Mouse (Mus musculus) embryonic stem cell, embryonic (primary cell): ENCODE results near the gene 2200002D01Rik.

Experiments used
- CTCF ChIA-PET, 4 experiments: fragments of 300-600 bp in 2 of 4; fragments of 350-600 bp in 2 of 4; sonication (Branson Sonifier 250); formaldehyde crosslinking; loops; one replicate each; lab custom pipeline; 2022; ENCODE audit warnings: inconsistent platforms in 2 of 4; lab: Charles Lee
- POLR2A ChIA-PET, 4 experiments: fragments of 300-600 bp in 2 of 4; fragments of 350-600 bp in 2 of 4; sonication (Branson Sonifier 250); formaldehyde crosslinking; loops; one replicate each; lab custom pipeline; 2022; ENCODE audit warnings: antibody characterized with exemption in 4 of 4, inconsistent platforms in 1 of 4; lab: Charles Lee

2200002D01Rik gene

GRCm38 (mm10) chr7:29248261-29248841 is at the start of gene 2200002D01Rik:
Gene 2200002D01Rik, minus strand, starts transcription at chr7:29248466.
- POLR2A ChIA-PET: interaction anchor here (0.6 to 4.0 kb wide), 56 partner anchors 9 to 293 kb away, joined by 3 to 33 read pairs (median 5); partner anchors contain the start of genes Yif1b (in 3 of the 4), Ggn (in 2 of the 4), Ppp1r14a (in 2 of the 4) and Psmd8 (in 2 of the 4)
- CTCF ChIA-PET: interaction anchor here (0.5 to 3.6 kb wide), 51 partner anchors 9 to 662 kb away, joined by 3 to 27 read pairs (median 4); partner anchors contain the start of genes Ppp1r14a (in 3 of the 4), Yif1b (in 3 of the 4) and Psmd8 (in 2 of the 4)

DNA sequence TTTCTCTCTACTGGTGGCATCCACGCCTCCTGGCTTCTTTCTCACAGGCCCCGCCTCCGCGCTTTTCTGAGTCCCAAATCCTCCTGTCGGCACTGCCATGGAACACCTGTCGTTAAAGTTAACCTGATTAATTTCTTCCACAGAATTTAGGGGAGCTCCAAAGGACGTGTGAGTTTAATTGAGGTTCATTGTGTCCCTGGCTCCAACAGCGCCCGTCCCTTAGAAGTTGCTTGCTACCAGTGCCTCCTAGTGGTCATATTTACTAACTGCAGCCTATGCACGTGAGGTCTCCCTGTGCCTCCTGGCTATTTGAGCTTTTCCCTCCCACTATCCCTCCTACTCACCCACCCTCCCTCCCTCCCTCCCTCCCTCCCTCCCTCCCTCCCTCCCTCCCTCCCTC is 48.7 kb upstream of the 2200002D01Rik start:
- CTCF ChIA-PET: interaction anchor here (0.5 to 2.2 kb wide), 55 partner anchors 8 to 902 kb away, joined by 3 to 17 read pairs (median 4); partner anchors contain the start of genes 2200002D01Rik (in 2 of the 4), Psmd8 (in 2 of the 4), Fam98c (in 1 of the 4) and Ppp1r14a (in 1 of the 4)
- POLR2A ChIA-PET: interaction anchor here in 3 of 4 experiments (0.6 to 2.1 kb wide), 24 partner anchors 9 to 295 kb away, joined by 3 to 8 read pairs (median 3); partner anchors contain the start of genes Psmd8 (in 2 of the 3), 2200002D01Rik (in 1 of the 3), Fam98c (in 1 of the 3) and Ryr1 (in 1 of the 3)

DNA sequence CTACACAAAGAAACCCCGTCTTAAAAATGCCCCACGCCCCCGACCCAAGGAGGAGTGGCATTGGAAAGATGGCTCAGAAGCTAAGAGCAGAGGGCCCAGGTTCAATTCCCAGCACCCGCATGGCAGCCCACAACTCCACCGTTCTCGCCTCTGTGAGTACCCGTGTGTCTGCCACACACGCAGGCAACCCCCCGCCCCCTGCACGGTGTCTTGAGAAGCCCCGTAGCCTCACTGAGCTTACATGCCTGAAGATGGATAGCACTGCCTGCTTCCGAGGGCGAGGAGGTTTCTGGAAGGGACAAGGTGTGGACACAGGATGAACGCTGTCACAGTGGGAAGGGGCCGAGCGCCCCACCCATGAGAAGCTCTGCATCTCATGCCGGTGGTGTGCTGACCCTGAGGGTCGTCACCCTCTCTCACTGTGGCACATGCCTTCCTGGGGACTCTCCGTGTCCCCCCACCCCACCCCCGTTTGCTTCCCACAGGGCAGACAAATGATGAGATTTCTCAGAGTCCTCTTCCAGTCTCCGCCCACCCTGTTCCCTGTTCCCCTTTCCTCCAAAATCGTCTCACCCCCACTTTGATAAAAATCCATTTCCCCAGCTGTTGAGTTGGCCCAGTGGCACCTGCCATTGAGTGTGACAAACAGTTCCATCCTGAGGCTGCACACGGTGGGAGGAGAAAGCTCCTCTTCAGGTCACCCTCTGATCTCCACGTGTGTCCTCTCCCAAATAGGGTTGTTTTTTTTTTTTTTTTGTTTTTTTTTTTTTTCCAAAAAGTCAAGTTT is 47.8 kb upstream of the 2200002D01Rik start:
- ChIA-PET CTCF (interaction anchor here (0.5 to 2.2 kb wide), 21 partner anchors 8 to 962 kb away, joined by 3 to 17 read pairs (median 4); partner anchors contain the start of genes Ppp1r14a (in 1 of the 4), Psmd8 (in 1 of the 4) and Yif1b (in 1 of the 4)), POLR2A (interaction anchor here in 3 of 4 experiments (0.5 to 4.6 kb wide), 21 partner anchors 9 to 1323 kb away, joined by 3 to 35 read pairs (median 3); partner anchors contain the start of genes 2200002D01Rik (in 1 of the 3), Fam98c (in 1 of the 3) and Spint2 (in 1 of the 3))

DNA sequence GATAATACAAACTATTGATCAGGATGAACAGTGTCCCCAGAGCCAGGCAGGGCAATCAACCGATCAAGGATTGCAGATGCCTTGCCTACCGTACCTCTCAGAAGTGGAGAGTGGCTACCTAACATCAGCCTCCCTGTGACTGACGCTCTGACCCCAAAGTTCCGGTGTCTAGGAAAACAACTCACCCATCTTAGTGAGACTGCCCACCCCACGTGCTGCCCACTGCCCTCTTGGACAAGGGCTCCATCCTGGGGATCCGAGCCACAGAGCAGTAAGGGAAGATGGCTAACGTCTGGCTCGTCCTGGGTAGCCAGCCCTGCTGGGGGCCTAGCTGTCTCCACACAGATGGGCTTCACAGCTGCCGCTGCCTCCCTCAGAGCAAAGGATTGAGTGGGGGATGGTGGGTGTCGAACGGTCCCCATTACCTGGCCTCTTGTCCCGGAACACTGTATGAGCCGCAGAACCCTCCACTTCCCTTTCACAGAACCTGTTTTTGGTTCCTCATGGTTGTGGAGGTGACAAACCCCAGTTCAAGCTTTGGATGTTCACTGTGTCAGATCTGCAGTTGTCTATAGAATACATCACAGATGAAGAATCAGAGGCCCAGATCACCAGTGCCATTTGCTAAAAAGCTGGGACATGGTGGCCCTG is 46.0 kb upstream of the 2200002D01Rik start:
- ChIA-PET POLR2A (interaction anchor here in 3 of 4 experiments (0.6 to 4.6 kb wide), 32 partner anchors 9 to 293 kb away, joined by 3 to 35 read pairs (median 5); partner anchors contain the start of genes 2200002D01Rik (in 2 of the 3), Psmd8 (in 2 of the 3), Sipa1l3 (in 2 of the 3) and Spint2 (in 2 of the 3)), CTCF (interaction anchor here (0.6 to 2.5 kb wide), 24 partner anchors 8 to 687 kb away, joined by 3 to 15 read pairs (median 4); partner anchors contain the start of genes 2200002D01Rik (in 1 of the 4), Dpf1 (in 1 of the 4), Kcnk6 (in 1 of the 4) and Sipa1l3 (in 1 of the 4))

DNA sequence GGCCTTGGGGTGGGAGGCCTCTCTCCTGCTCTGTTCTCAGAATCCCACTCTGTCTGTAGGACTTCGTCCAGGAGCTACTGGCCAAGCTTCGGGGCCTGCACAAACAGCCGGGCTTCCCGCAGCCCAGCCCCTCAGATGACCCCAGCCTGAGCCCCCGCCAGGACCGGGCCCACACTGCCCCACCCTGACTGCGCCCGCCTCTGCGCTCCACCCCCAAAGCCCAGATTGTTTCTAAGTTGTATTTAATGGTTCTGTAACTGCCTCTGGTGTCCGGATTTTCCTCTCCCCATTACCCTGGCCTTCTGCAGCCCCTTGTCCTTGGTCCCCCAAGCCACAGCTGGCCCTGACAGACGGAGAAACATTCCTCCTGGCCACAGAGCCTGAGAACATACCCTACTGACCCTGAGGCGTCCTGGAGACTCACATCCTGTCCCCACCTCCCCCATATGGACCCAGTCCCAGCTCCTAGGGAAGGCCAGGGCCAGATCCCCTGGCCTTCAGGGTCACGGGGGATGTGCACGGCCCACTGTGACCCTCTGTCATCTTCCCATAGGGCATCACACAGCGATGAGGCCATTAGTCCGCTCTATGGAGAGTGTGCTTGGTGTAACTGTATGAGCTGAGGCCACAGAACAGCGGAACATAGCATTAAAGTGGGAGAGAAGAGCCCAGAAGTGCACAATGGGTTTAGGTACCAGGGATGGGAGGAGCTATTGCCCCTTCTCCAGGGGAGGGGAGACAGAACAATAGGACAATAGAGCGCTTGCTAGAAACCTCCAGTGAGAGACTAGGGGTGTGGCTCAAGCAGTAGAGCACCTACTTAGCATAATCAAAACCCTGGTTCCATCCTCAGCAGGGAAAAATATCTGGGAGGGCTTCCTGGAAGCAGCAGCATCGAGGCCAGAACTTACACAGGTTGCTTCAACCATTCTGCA is 45.1 kb upstream of the 2200002D01Rik start:
- ChIA-PET POLR2A (interaction anchor here in 2 of 4 experiments (0.5 to 4.6 kb wide), 35 partner anchors 9 to 487 kb away, joined by 3 to 35 read pairs (median 4); partner anchors contain the start of genes 2200002D01Rik (in 2 of the 2), Psmd8 (in 2 of the 2), Sipa1l3 (in 2 of the 2) and Spint2 (in 2 of the 2)), CTCF (interaction anchor here (0.5 to 2.5 kb wide), 31 partner anchors 8 to 688 kb away, joined by 3 to 15 read pairs (median 4); partner anchors contain the start of genes 2200002D01Rik (in 2 of the 4), Catsperg1 (in 1 of the 4), Dpf1 (in 1 of the 4) and Kcnk6 (in 1 of the 4))

GRCm38 (mm10) chr7:29292458-29293098 is 44.3 kb upstream of the 2200002D01Rik start:
- CTCF ChIA-PET: interaction anchor here (0.6 to 2.4 kb wide), 18 partner anchors 9 to 721 kb away, joined by 3 to 15 read pairs (median 4); partner anchors contain the start of genes 2200002D01Rik (in 2 of the 4) and Ryr1 (in 1 of the 4)

DNA sequence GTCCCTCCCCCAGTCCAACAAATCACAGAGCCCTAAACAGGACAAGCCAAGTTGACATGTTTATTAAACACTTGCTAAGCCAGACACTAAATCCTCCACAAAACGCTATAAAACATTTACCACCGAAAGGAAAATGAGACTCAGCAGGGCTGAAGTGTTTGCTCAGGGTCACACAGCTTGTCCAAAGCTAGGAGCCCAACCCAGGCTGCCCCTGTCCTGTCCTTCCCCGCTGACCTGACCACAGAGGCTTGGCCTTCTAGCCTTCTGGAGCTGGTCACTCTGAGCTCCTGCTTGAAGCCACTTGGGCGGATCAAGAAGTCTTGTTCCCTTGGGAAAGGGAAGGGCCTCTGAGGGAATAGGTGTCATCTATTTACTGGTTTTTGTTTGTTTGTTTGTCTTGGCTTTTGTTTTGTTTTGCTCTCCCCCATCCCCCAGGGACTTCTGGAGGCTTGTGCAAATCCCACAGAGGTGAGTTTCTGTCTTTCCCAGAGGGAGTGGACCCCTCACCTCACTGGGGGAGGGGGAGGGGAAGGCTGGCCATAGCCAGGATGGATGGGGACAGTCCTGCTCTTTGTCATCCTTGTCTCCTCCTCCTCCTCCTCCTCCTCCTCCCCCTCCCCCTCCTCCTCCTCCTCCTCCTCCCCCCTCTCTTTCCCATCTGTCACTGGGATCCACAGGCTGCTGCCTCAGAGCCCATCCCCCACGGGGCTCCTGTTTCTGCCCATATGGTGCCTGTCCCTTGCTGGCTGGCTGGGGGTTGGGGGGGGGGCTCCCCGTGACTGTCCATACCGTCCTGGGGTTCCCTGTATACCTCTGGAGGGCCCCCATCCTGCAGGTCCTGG is 43.6 kb upstream of the 2200002D01Rik start:
- ChIA-PET CTCF (interaction anchor here (0.6 to 2.4 kb wide), 9 partner anchors 9 to 721 kb away, joined by 3 to 15 read pairs (median 4); partner anchors contain the start of genes 2200002D01Rik (in 1 of the 4) and Ryr1 (in 1 of the 4)), POLR2A (interaction anchor here in 3 of 4 experiments (0.7 to 4.6 kb wide), 13 partner anchors 9 to 227 kb away, joined by 3 to 35 read pairs (median 8); partner anchors contain the start of genes Spint2 (in 2 of the 3), 2200002D01Rik (in 1 of the 3), Dpf1 (in 1 of the 3) and Sipa1l3 (in 1 of the 3))

More at GRCm38 (mm10) chr7:29292458-29293098, 44.3 kb upstream of the 2200002D01Rik start:
- POLR2A ChIA-PET: interaction anchor here in 3 of 4 experiments (0.7 to 4.6 kb wide), 21 partner anchors 10 to 263 kb away, joined by 3 to 35 read pairs (median 5); partner anchors contain the start of genes 2200002D01Rik (in 2 of the 3), Spint2 (in 2 of the 3), Dpf1 (in 1 of the 3) and Kcnk6 (in 1 of the 3)

DNA sequence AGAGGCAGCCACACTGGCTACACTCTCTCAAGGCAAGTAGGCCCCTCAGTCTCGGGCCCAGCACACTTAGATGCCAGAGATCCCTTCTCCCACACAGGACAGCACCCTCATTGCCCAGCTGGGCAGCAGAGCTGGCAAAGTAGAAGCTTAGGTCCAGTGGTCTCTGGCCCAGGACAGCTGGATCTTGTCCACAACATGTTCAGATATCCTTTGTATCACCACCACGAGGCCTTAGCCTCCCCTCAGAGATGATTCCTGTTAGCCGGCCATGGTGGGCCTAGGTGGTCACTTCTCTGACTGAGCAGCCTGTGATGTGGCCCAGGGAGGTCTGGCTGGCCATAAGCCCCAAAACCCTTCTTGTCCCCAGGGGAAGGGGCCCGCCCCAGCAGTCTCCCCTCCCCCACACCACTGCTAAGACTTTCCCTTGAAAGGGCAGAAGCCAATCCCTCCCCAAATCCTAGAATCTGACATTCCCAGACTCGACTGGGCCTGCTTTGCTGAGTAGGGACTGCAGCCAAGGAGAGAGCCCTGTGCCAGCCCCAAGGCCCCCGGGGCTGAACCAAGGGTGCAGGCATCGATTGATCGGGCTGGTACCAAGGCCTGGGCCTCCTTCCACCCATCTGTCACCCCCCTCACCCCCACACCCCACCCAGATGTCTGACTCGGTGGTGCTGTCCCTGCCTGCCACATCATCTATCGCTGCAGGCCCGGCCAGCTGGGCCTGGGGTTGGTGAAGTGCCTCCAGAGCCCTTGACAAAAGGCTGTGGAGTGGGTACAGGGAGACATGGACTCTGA is 42.6 kb upstream of the 2200002D01Rik start:
- ChIA-PET POLR2A (interaction anchor here in 2 of 4 experiments (0.7 to 3.9 kb wide), 6 partner anchors 8 to 112 kb away, joined by 3 to 26 read pairs (median 5); partner anchors contain the start of gene Spint2 (in 1 of the 2)), CTCF (interaction anchor here in 2 of 4 experiments (0.5 to 6.0 kb wide), 4 partner anchors 10 to 363 kb away, joined by 3 to 50 read pairs (median 8); partner anchors contain the start of gene Dpf1 (in 1 of the 2))

- ChIA-PET CTCF (interaction anchor here (0.6 to 6.0 kb wide), 22 partner anchors 9 to 866 kb away, joined by 3 to 50 read pairs (median 4); partner anchors contain the start of genes 2200002D01Rik (in 1 of the 4), Dpf1 (in 1 of the 4), Ryr1 (in 1 of the 4) and Yif1b (in 1 of the 4)), POLR2A (interaction anchor here in 3 of 4 experiments (0.7 to 3.9 kb wide), 15 partner anchors 10 to 328 kb away, joined by 3 to 26 read pairs (median 4); partner anchors contain the start of genes 2200002D01Rik (in 1 of the 3), Actn4 (in 1 of the 3) and Sipa1l3 (in 1 of the 3))
These were observed 41.6 kb upstream of the 2200002D01Rik start for GRCm38 (mm10) chr7:29289856-29290255.

DNA sequence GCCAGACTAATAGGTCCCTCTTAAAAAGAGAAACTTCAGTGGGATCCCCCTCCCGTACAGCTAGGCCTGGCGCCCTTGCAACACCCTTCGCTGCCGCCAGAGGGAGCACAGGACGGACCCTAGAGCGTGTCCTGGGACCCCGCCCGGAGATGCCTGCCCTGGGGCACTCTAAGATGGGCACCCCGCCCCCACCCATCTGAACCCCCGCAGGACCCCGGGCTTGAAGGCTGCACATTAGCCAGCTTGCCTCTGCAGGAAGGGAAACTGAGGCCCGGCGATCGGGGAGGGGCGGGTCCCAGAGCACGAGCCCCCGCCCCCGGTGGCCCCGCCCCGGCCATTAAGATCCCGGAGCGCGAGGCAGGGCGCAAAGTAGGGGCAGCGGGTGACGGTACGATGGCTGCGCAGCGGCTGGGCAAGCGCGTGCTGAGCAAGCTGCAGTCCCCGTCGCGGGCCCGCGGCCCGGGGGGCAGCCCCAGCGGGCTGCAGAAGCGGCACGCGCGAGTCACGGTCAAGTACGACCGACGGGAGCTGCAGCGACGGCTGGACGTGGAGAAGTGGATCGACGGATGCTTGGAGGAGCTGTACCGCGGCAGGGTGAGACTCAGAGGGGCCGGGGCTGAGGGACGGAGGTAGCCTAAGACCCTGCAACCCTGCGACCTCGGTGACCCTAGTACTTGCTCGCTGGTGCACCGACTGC is 40.8 kb upstream of the 2200002D01Rik start, which contains the start of gene Ppp1r14a:
Ppp1r14a (plus strand) TSS at position 367 of the 697 bp plus-strand sequence.
- CTCF ChIA-PET: interaction anchor here (0.6 to 6.0 kb wide), 51 partner anchors 8 to 1422 kb away, joined by 3 to 50 read pairs (median 4); partner anchors contain the start of genes 2200002D01Rik (in 2 of the 4), Ryr1 (in 2 of the 4), Catsperg1 (in 1 of the 4) and Dpf1 (in 1 of the 4)
- POLR2A ChIA-PET: interaction anchor here in 3 of 4 experiments (0.6 to 3.9 kb wide), 24 partner anchors 8 to 327 kb away, joined by 3 to 26 read pairs (median 3); partner anchors contain the start of genes Yif1b (in 2 of the 3), 2200002D01Rik (in 1 of the 3), Actn4 (in 1 of the 3) and Sipa1l3 (in 1 of the 3)

GRCm38 (mm10) chr7:29288079-29288478 is 39.8 kb upstream of the 2200002D01Rik start:
- POLR2A ChIA-PET: interaction anchor here in 3 of 4 experiments (0.6 to 2.5 kb wide), 9 partner anchors 9 to 191 kb away, joined by 3 to 11 read pairs (median 3); partner anchors contain the start of genes 2200002D01Rik (in 1 of the 3) and Yif1b (in 1 of the 3)
- CTCF ChIA-PET: interaction anchor here (0.5 to 6.0 kb wide), 12 partner anchors 9 to 668 kb away, joined by 3 to 50 read pairs (median 8); partner anchors contain the start of gene Dpf1 (in 1 of the 4)
